Mouse (Mus musculus): Measurements from ENCODE around the gene Msh2.
A peak's percentile ranks its signal among the peaks of the same experiment; 100 is the strongest.
"Not testable (repeated sequence)": the region's sequence is repeated elsewhere in the genome, so short reads cannot be mapped to it uniquely, and the experiment has no call there.

Gene Msh2

GRCm38 (mm10) chr17:87671890-87672660 lies at the start of gene Msh2:
Gene Msh2, plus strand, starts transcription at chr17:87672330.
- peak; percentile 98 for DNase-seq (ENCODE audit: low read depth, low spot score)

- DNase-seq (ENCODE audit: low read depth, low spot score), result no peak
Observed at GRCm38 (mm10) chr17:87625510-87626086, 46.5 kb upstream of the Msh2 start.

GRCm38 (mm10) chr17:87628144-87628543 lies 44.0 kb upstream of the Msh2 start:
- DNase-seq (ENCODE audit: low read depth, low spot score), result no peak

- DNase-seq (ENCODE audit: low read depth, low spot score), result no peak
Observed at GRCm38 (mm10) chr17:87628706-87629105, 43.4 kb upstream of the Msh2 start.

- DNase-seq (ENCODE audit: low read depth, low spot score), result no peak
Observed at GRCm38 (mm10) chr17:87637056-87637389, 35.1 kb upstream of the Msh2 start.

GRCm38 (mm10) chr17:87639242-87639641 lies 32.9 kb upstream of the Msh2 start:
- DNase-seq (ENCODE audit: low read depth, low spot score), result no peak

GRCm38 (mm10) chr17:87640272-87640671 lies 31.9 kb upstream of the Msh2 start:
- DNase-seq (ENCODE audit: low read depth, low spot score), result no peak

- DNase-seq (ENCODE audit: low read depth, low spot score), result no peak
Observed at GRCm38 (mm10) chr17:87641006-87641405, 31.1 kb upstream of the Msh2 start.

GRCm38 (mm10) chr17:87642744-87643143 lies 29.4 kb upstream of the Msh2 start:
- DNase-seq (ENCODE audit: low read depth, low spot score), result no peak

GRCm38 (mm10) chr17:87655616-87656015 lies 16.5 kb upstream of the Msh2 start:
- not testable (repeated sequence) for DNase-seq (ENCODE audit: low read depth, low spot score)

- not testable (repeated sequence) for DNase-seq (ENCODE audit: low read depth, low spot score)
Observed at GRCm38 (mm10) chr17:87661958-87662573, 10.1 kb upstream of the Msh2 start.

- no peak for DNase-seq (ENCODE audit: low read depth, low spot score)
Observed at GRCm38 (mm10) chr17:87664238-87664637, 7.9 kb upstream of the Msh2 start.

- no peak for DNase-seq (ENCODE audit: low read depth, low spot score)
Observed at GRCm38 (mm10) chr17:87665066-87665822, 6.9 kb upstream of the Msh2 start.

- DNase-seq (ENCODE audit: low read depth, low spot score), result no peak
Observed at GRCm38 (mm10) chr17:87672677-87673286, 652 bp downstream of the Msh2 start.

- DNase-seq (ENCODE audit: low read depth, low spot score), result peak; percentile 45
Observed at GRCm38 (mm10) chr17:87676916-87677474, 4.9 kb downstream of the Msh2 start.

- peak; percentile 45 for DNase-seq (ENCODE audit: low read depth, low spot score)
Observed at GRCm38 (mm10) chr17:87677656-87678055, 5.5 kb downstream of the Msh2 start.

- DNase-seq (ENCODE audit: low read depth, low spot score), result no peak
Observed at GRCm38 (mm10) chr17:87689217-87689616, 17.1 kb downstream of the Msh2 start.

GRCm38 (mm10) chr17:87691958-87692357 lies 19.8 kb downstream of the Msh2 start:
- DNase-seq (ENCODE audit: low read depth, low spot score), result peak; percentile 33

- DNase-seq (ENCODE audit: low read depth, low spot score), result no peak
Observed at GRCm38 (mm10) chr17:87695874-87696465, 23.8 kb downstream of the Msh2 start.

- no peak for DNase-seq (ENCODE audit: low read depth, low spot score)
Observed at GRCm38 (mm10) chr17:87696814-87697213, 24.7 kb downstream of the Msh2 start.
